Comparison of ENCODE assay signal across 20 mouse cellular contexts in the genomic region with DNA sequence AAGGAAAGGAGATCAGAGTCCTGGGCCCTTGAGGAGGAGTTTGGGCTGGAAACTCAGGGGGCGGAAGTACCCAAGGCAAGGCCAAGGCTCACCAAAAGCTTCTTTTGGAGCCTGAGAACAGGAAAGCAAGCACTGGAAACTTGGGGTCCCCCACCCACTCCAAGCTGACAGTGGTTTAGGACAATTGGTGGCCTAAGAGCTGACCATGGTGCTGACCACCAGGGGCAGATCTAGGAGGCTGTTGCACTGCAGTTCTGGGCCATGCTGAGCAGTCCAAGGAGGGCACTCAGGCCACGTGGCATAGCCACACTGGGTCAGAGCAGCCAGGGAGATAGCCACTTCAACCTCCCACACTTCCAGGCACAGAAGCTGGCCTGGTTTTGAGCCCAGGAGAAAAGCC.
DNase-seq lines count a peak whose midpoint lies in the region; ATAC-seq and TF ChIP-seq lines count a peak whose summit lies in the region.
"Had no signal": no experiment of that assay in that cellular context is flagged by ENCODE, and none has a peak within 500 bp of the region (broad histone marks: within the 10 kb centered on the region; RNA-seq: fewer than 3 reads in every experiment).

No protein-coding gene starts in this region.

- no peaks in the 10 kb centered on the region for H3K27me3 ChIP-seq in liver, embryonic 14.5 days (ENCODE audit: control insufficient read depth, insufficient read depth, low read length)
- no peaks in the 10 kb centered on the region for H3K27me3 ChIP-seq in liver, embryonic 11.5 days (replicated peaks; ENCODE audit: control insufficient read depth, insufficient read depth, low read length)
- H3K27me3 ChIP-seq in embryonic facial prominence, embryonic 10.5 days (replicated peaks; ENCODE audit: low read depth, poor library complexity, severe bottlenecking) = no peaks in the 10 kb centered on the region
- no peaks in the 10 kb centered on the region for H3K27me3 ChIP-seq in stomach, postnatal 0 days (ENCODE audit: control insufficient read depth, insufficient read depth, low read length)
- H3K27me3 ChIP-seq in hindbrain, embryonic 16.5 days (replicated peaks; ENCODE audit: control insufficient read depth, insufficient read depth, low read length) = no peaks in the 10 kb centered on the region
- H3K27me3 ChIP-seq: CH12.LX; forebrain, embryonic 15.5 days; hindbrain, embryonic 13.5 days; Patski had no signal

- no peak overlapping the region for H3K4me3 ChIP-seq in liver, embryonic 14.5 days (ENCODE audit: insufficient read depth in 1 of 2, low read depth in 2 of 2, low read length in 2 of 2)
- H3K4me3 ChIP-seq in liver, embryonic 11.5 days (ENCODE audit: low read depth, low read length) = no peak overlapping the region
- no peak overlapping the region for H3K4me3 ChIP-seq in embryonic facial prominence, embryonic 10.5 days
- no peak overlapping the region for H3K4me3 ChIP-seq in stomach, postnatal 0 days (ENCODE audit: low read depth, low read length)
- H3K4me3 ChIP-seq in hindbrain, embryonic 16.5 days (ENCODE audit: low read length) = no peak overlapping the region
- H3K4me3 ChIP-seq: forebrain, embryonic 15.5 days; heart, adult 2 months; hindbrain, embryonic 13.5 days; left cerebral cortex, adult 2 months had no signal

- 0 out of 2 replicates have a peak, but pooled peaks have one; percentile 13 for TF ChIP-seq CTCF in liver, embryonic 14.5 days (IDR thresholded peaks at IDR 0.05; ENCODE audit: low read depth)
- TF ChIP-seq CTCF in stomach, postnatal 0 days (IDR thresholded peaks at IDR 0.05; ENCODE audit: low read depth) = 0 out of 2 replicates have a peak, but pooled peaks have one; percentile 12

- no peaks in the 10 kb centered on the region for H3K4me1 ChIP-seq in liver, embryonic 14.5 days (replicated peaks; ENCODE audit: control insufficient read depth in 2 of 2, insufficient read depth in 2 of 2, low read length in 1 of 2)
- no peaks in the 10 kb centered on the region for H3K4me1 ChIP-seq in liver, embryonic 11.5 days (replicated peaks; ENCODE audit: control insufficient read depth, insufficient read depth, low read length)
- H3K4me1 ChIP-seq in embryonic facial prominence, embryonic 10.5 days = peaks cover 16% of the 10 kb centered on the region
- H3K4me1 ChIP-seq in stomach, postnatal 0 days (replicated peaks; ENCODE audit: control insufficient read depth, insufficient read depth) = no peaks in the 10 kb centered on the region
- H3K4me1 ChIP-seq in hindbrain, embryonic 16.5 days (ENCODE audit: control insufficient read depth, insufficient read depth, low read depth, low read length) = peaks cover 4% of the 10 kb centered on the region
- H3K4me1 ChIP-seq: forebrain, embryonic 15.5 days had no signal

- WGBS in liver, embryonic 14.5 days (ENCODE audit: insufficient replicate concordance) = 62% methylated on average over 2 of the region's 2 CpGs
- 65% methylated on average over 2 of the region's 2 CpGs for WGBS in liver, embryonic 11.5 days
- WGBS in embryonic facial prominence, embryonic 10.5 days = 67% methylated on average over 2 of the region's 2 CpGs
- 76% methylated on average over 2 of the region's 2 CpGs for whole genome bisulfite sequencing in stomach, postnatal 0 days
- 83% methylated on average over 2 of the region's 2 CpGs for WGBS in hindbrain, embryonic 16.5 days

- no peak overlapping the region for H3K4me2 ChIP-seq in liver, embryonic 14.5 days (ENCODE audit: low read depth)
- H3K4me2 ChIP-seq in liver, embryonic 11.5 days = no peak overlapping the region
- no peak overlapping the region for H3K4me2 ChIP-seq in stomach, postnatal 0 days (replicated peaks; ENCODE audit: low read depth)
- H3K4me2 ChIP-seq in hindbrain, embryonic 16.5 days (ENCODE audit: low read length) = no peak overlapping the region
- H3K4me2 ChIP-seq: forebrain, embryonic 15.5 days; hindbrain, embryonic 13.5 days had no signal

- no peaks in the 10 kb centered on the region for H3K36me3 ChIP-seq in liver, embryonic 14.5 days (replicated peaks; ENCODE audit: control insufficient read depth, insufficient read depth, low read depth)
- no peaks in the 10 kb centered on the region for H3K36me3 ChIP-seq in liver, embryonic 11.5 days (ENCODE audit: control insufficient read depth, insufficient read depth, low read length)
- no peaks in the 10 kb centered on the region for H3K36me3 ChIP-seq in embryonic facial prominence, embryonic 10.5 days (replicated peaks)
- H3K36me3 ChIP-seq in stomach, postnatal 0 days (ENCODE audit: control insufficient read depth, insufficient read depth, low read length) = no peaks in the 10 kb centered on the region
- no peaks in the 10 kb centered on the region for H3K36me3 ChIP-seq in hindbrain, embryonic 16.5 days (ENCODE audit: control insufficient read depth, insufficient read depth, low read length)
- H3K36me3 ChIP-seq: forebrain, embryonic 15.5 days; hindbrain, embryonic 13.5 days had no signal

- no peak for ATAC-seq in liver, embryonic 14.5 days (ENCODE audit: insufficient read depth)
- no peak for ATAC-seq in liver, embryonic 11.5 days (replicated peaks; ENCODE audit: low FRiP score)
- 0 out of 2 replicates have a peak, but pooled peaks have one; percentile 11 for ATAC-seq in stomach, postnatal 0 days (ENCODE audit: low FRiP score, low TSS enrichment)
- ATAC-seq in hindbrain, embryonic 16.5 days = no peak
- ATAC-seq: forebrain, embryonic 15.5 days; Patski had no signal

- peak; percentile 31 for DNase-seq in adrenal gland, postnatal 10 days
- no peak for DNase-seq in adrenal gland, postnatal 14 days
- no peak for DNase-seq in liver, embryonic 14.5 days (ENCODE audit: low read depth in 3 of 3, low spot score in 3 of 3)
- DNase-seq in liver, embryonic 11.5 days (ENCODE audit: low spot score) = no peak
- peak; percentile 38 for DNase-seq in embryonic facial prominence, embryonic 10.5 days (ENCODE audit: low spot score)
- DNase-seq in stomach, postnatal 0 days (ENCODE audit: low spot score) = no peak
- DNase-seq in frontal cortex, postnatal 10 days (ENCODE audit: low spot score in 2 of 2) = no peak
- DNase-seq: cerebellum, adult 18-20 months; gastrocnemius, postnatal 10 days; heart, adult 2 months; heart, postnatal 10 days; kidney, adult 11 months; lung, postnatal 14 days; right cerebral cortex, postnatal 14 days had no signal

- no peak overlapping the region for H3K9ac ChIP-seq in liver, embryonic 14.5 days (replicated peaks)
- no peak overlapping the region for H3K9ac ChIP-seq in liver, embryonic 11.5 days (ENCODE audit: low read depth, low read length)
- no peak overlapping the region for H3K9ac ChIP-seq in stomach, postnatal 0 days (ENCODE audit: low read length)
- no peak overlapping the region for H3K9ac ChIP-seq in hindbrain, embryonic 16.5 days (ENCODE audit: low read depth, low read length)
- H3K9ac ChIP-seq: forebrain, embryonic 15.5 days; hindbrain, embryonic 13.5 days had no signal

- no peak overlapping the region for H3K27ac ChIP-seq in liver, embryonic 14.5 days
- no peak overlapping the region for H3K27ac ChIP-seq in liver, embryonic 11.5 days (ENCODE audit: low read depth, low read length)
- no peak overlapping the region for H3K27ac ChIP-seq in embryonic facial prominence, embryonic 10.5 days (replicated peaks)
- H3K27ac ChIP-seq in stomach, postnatal 0 days (replicated peaks) = no peak overlapping the region
- H3K27ac ChIP-seq in hindbrain, embryonic 16.5 days (ENCODE audit: low read depth, low read length) = no peak overlapping the region
- H3K27ac ChIP-seq: forebrain, embryonic 15.5 days; heart, adult 2 months; hindbrain, embryonic 13.5 days; left cerebral cortex, adult 2 months had no signal

- H3K9me3 ChIP-seq in liver, embryonic 14.5 days (ENCODE audit: control insufficient read depth, low read length) = no peaks in the 10 kb centered on the region
- H3K9me3 ChIP-seq in liver, embryonic 11.5 days (ENCODE audit: control insufficient read depth, low read length) = no peaks in the 10 kb centered on the region
- H3K9me3 ChIP-seq in embryonic facial prominence, embryonic 10.5 days = no peaks in the 10 kb centered on the region
- no peaks in the 10 kb centered on the region for H3K9me3 ChIP-seq in stomach, postnatal 0 days (ENCODE audit: control insufficient read depth, low read length)
- H3K9me3 ChIP-seq in hindbrain, embryonic 16.5 days (ENCODE audit: control insufficient read depth, low read length) = no peaks in the 10 kb centered on the region
- H3K9me3 ChIP-seq: forebrain, embryonic 15.5 days; hindbrain, embryonic 13.5 days had no signal

- no peak for TF ChIP-seq EP300 in liver, embryonic 14.5 days (IDR thresholded peaks at IDR 0.05; ENCODE audit: low read depth)
- no peak for TF ChIP-seq EP300 in stomach, postnatal 0 days (optimal IDR thresholded peaks at IDR 0.05)

Comparison
In these comparisons a context has a peak if more than half of its experiments do, and no peak if none do; other contexts are left out.
1. DNase-seq: peak in adrenal gland, postnatal 10 days (single experiment) and embryonic facial prominence, embryonic 10.5 days (single experiment); none in adrenal gland, postnatal 14 days (single experiment), liver, embryonic 14.5 days (0 of 3), liver, embryonic 11.5 days (single experiment), stomach, postnatal 0 days (single experiment) and frontal cortex, postnatal 10 days (0 of 2).